In the genomic region with DNA sequence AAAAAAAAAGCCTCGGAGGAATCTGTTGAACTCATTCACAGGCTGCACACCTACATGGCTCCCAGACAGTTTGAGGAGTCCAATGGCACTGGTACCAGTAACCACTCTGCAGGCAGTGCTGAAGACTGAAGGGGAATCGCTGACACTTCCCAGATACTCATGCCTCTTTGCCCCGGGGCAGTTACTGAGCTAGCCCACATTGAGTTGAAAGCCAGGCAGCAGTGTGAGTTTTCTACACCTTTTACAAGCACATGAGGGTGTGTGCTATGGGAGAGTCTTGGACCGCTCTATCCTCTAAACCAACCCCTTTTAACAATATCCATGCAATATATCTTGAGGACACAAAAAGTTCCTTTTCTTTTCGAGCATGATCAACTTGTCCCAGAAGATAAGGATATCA, we compare ENCODE assay signal across 10 mouse cellular contexts. TPM values are rescaled to one million over a fixed set of nuclear protein-coding genes. Genes with fewer than 3 reads are reported as not detected.
A peak's percentile ranks its signal among the peaks of the same experiment; 100 is the strongest.
DNase-seq lines count a peak whose midpoint lies in the region; ATAC-seq lines count a peak whose summit lies in the region.
"Had no signal": no experiment of that assay in that cellular context is flagged by ENCODE, and none has a peak within 500 bp of the region (broad histone marks: within the 10 kb centered on the region; RNA-seq: fewer than 3 reads in every experiment).

No protein-coding gene starts in this region.

- DNase-seq in layer of hippocampus, postnatal 10 days (ENCODE audit: low spot score in 2 of 2), result peak; percentile 12 to 14
- no peak for DNase-seq in layer of hippocampus, adult 9-10 months (ENCODE audit: low spot score)
- DNase-seq in embryonic facial prominence, embryonic 14.5 days (ENCODE audit: low spot score), result no peak
- no peak for DNase-seq in cerebellum, postnatal 14 days
- DNase-seq in cerebellum, adult 8-10 months, result no peak
- no peak for DNase-seq in thymus, adult 18-20 months
- DNase-seq: heart, adult 18-20 months had no signal

- H3K9me3 ChIP-seq in embryonic facial prominence, embryonic 14.5 days (ENCODE audit: control insufficient read depth, low read length), result no peaks in the 10 kb centered on the region
- no peaks in the 10 kb centered on the region for H3K9me3 ChIP-seq in hindbrain, embryonic 16.5 days (ENCODE audit: control insufficient read depth, low read length)
- H3K9me3 ChIP-seq in neural tube, embryonic 12.5 days, result no peaks in the 10 kb centered on the region

- ATAC-seq in embryonic facial prominence, embryonic 14.5 days (ENCODE audit: low read depth), result no peak
- no peak for ATAC-seq in hindbrain, embryonic 16.5 days
- no peak for ATAC-seq in neural tube, embryonic 12.5 days (ENCODE audit: low FRiP score, low read depth)
- ATAC-seq: intestine, postnatal 0 days had no signal

- 0 out of 2 replicates have a peak, but pooled peaks cover 4% of the 10 kb centered on the region for H3K4me1 ChIP-seq in embryonic facial prominence, embryonic 14.5 days (ENCODE audit: control insufficient read depth, insufficient read depth, low read length)
- peaks cover 3% of the 10 kb centered on the region; the same call in 1 of the 2 replicates for H3K4me1 ChIP-seq in hindbrain, embryonic 16.5 days (ENCODE audit: control insufficient read depth, insufficient read depth, low read depth, low read length)
- peaks cover 16% of the 10 kb centered on the region; the same call in 1 of the 2 replicates for H3K4me1 ChIP-seq in neural tube, embryonic 12.5 days

- H3K4me2 ChIP-seq in embryonic facial prominence, embryonic 14.5 days (ENCODE audit: low read depth, low read length), result peak overlapping the region; percentile 98
- H3K4me2 ChIP-seq in hindbrain, embryonic 16.5 days (ENCODE audit: low read length), result peak overlapping the region; percentile 59
- H3K4me2 ChIP-seq in neural tube, embryonic 12.5 days (replicated peaks), result peak overlapping the region; percentile 80

- H3K9ac ChIP-seq in embryonic facial prominence, embryonic 14.5 days (ENCODE audit: low read depth, low read length), result no peak overlapping the region
- peak overlapping the region; percentile 37; the same call in 1 of the 2 replicates for H3K9ac ChIP-seq in hindbrain, embryonic 16.5 days (ENCODE audit: low read depth, low read length)
- peak overlapping the region; percentile 77; the same call in 1 of the 2 replicates for H3K9ac ChIP-seq in neural tube, embryonic 12.5 days

- H3K36me3 ChIP-seq in embryonic facial prominence, embryonic 14.5 days (ENCODE audit: control insufficient read depth, insufficient read depth, low read length), result no peaks in the 10 kb centered on the region
- no peaks in the 10 kb centered on the region for H3K36me3 ChIP-seq in hindbrain, embryonic 16.5 days (ENCODE audit: control insufficient read depth, insufficient read depth, low read length)
- H3K36me3 ChIP-seq in neural tube, embryonic 12.5 days, result no peaks in the 10 kb centered on the region

- 25% methylated on average over 5 of the region's 5 CpGs for WGBS in embryonic facial prominence, embryonic 14.5 days
- WGBS in hindbrain, embryonic 16.5 days, result 25% methylated on average over 5 of the region's 5 CpGs
- WGBS in neural tube, embryonic 12.5 days, result 27% methylated on average over 5 of the region's 5 CpGs

- H3K27ac ChIP-seq in embryonic facial prominence, embryonic 14.5 days (replicated peaks; ENCODE audit: low read depth, low read length), result no peak overlapping the region
- no peak overlapping the region for H3K27ac ChIP-seq in hindbrain, embryonic 16.5 days (ENCODE audit: low read depth, low read length)
- no peak overlapping the region for H3K27ac ChIP-seq in neural tube, embryonic 12.5 days

- peaks cover 31% of the 10 kb centered on the region for H3K27me3 ChIP-seq in embryonic facial prominence, embryonic 14.5 days (replicated peaks; ENCODE audit: control insufficient read depth, insufficient read depth, low read length)
- H3K27me3 ChIP-seq in hindbrain, embryonic 16.5 days (replicated peaks; ENCODE audit: control insufficient read depth, insufficient read depth, low read length), result no peaks in the 10 kb centered on the region
- H3K27me3 ChIP-seq in neural tube, embryonic 12.5 days (replicated peaks), result 0 out of 2 replicates have a peak, but pooled peaks cover under 1% of the 10 kb centered on the region

- H3K4me3 ChIP-seq in embryonic facial prominence, embryonic 14.5 days (ENCODE audit: low read depth, low read length), result peak overlapping the region; percentile 67
- peak overlapping the region; percentile 86 for H3K4me3 ChIP-seq in hindbrain, embryonic 16.5 days (ENCODE audit: low read length)
- peak overlapping the region; percentile 76 for H3K4me3 ChIP-seq in neural tube, embryonic 12.5 days

RNA-seq across cellular contexts. Expression of a gene that starts 2.8 kb away (rescaled TPM):
- 10 to 100 TPM; 61.0 to 71.6 TPM for total RNA-seq in layer of hippocampus, postnatal 10 days (2021)
- polyA plus RNA-seq in embryonic facial prominence, embryonic 14.5 days (2014; fragmentation: Nextera tagmentation; extraction: Ambion mirVana), result 3.0 and 3.6 TPM in 2 replicates
- 35.9 and 41.4 TPM in 2 replicates for polyA plus RNA-seq in hindbrain, embryonic 16.5 days (2015; fragmentation: Nextera tagmentation; extraction: Ambion mirVana)
- 9.0 and 11.5 TPM in 2 replicates for polyA plus RNA-seq in neural tube, embryonic 12.5 days (2016; fragmentation: Nextera tagmentation; extraction: Ambion mirVana)

Comparison
In these comparisons a context has a peak if more than half of its experiments do, and no peak if none do; other contexts are left out.
1. DNase-seq: peak in layer of hippocampus, postnatal 10 days (2 of 2); none in layer of hippocampus, adult 9-10 months (single experiment), embryonic facial prominence, embryonic 14.5 days (single experiment), cerebellum, postnatal 14 days (0 of 2), cerebellum, adult 8-10 months (single experiment) and thymus, adult 18-20 months (0 of 2).
2. Peak in every context shown above with its lines, with median percentiles within 50 percentile points of each other: H3K4me2 ChIP-seq and H3K4me3 ChIP-seq.